8 mouse cellular contexts compared by ENCODE assay signal in the genomic region with DNA sequence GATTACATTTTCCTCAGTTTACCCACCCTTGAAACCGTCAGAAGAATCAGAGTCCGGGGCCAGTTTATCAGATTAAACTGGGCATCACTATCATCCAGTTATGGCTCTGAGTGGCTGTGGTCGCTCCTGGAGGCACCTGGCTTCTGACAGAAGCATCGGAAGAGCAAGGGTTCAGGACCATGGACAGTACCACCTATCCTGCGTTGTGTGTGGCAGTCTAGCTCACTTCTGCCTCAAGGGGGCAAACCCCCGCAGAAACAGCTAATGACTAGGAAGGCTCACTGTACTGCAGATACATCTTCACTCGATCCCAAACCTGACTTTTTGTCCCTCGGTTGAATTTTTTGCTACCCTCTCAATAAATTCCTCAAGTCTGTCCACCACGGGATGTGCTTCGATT.
A peak's percentile ranks its signal among the peaks of the same experiment; 100 is the strongest.
DNase-seq lines count a peak whose midpoint lies in the region; ATAC-seq lines count a peak whose summit lies in the region.

No protein-coding gene starts in this region.

- no peaks in the 10 kb centered on the region for H3K9me3 ChIP-seq in embryonic facial prominence, embryonic 14.5 days (ENCODE audit: control insufficient read depth, low read length)
- H3K9me3 ChIP-seq in neural tube, embryonic 13.5 days, result no peaks in the 10 kb centered on the region

- WGBS in embryonic facial prominence, embryonic 14.5 days, result 12% methylated on average over 10 of the region's 10 CpGs
- WGBS in neural tube, embryonic 13.5 days, result 17% methylated on average over 10 of the region's 10 CpGs

- no peak overlapping the region for H3K4me3 ChIP-seq in embryonic facial prominence, embryonic 14.5 days (ENCODE audit: low read depth, low read length)
- no peak overlapping the region for H3K4me3 ChIP-seq in neural tube, embryonic 13.5 days

- H3K27ac ChIP-seq in embryonic facial prominence, embryonic 14.5 days (replicated peaks; ENCODE audit: low read depth, low read length), result no peak overlapping the region
- peak overlapping the region; percentile 62; the same call in 1 of the 2 replicates for H3K27ac ChIP-seq in neural tube, embryonic 13.5 days (replicated peaks)

- H3K27me3 ChIP-seq in embryonic facial prominence, embryonic 14.5 days (replicated peaks; ENCODE audit: control insufficient read depth, insufficient read depth, low read length), result no peaks in the 10 kb centered on the region
- no peaks in the 10 kb centered on the region for H3K27me3 ChIP-seq in neural tube, embryonic 13.5 days

- no peaks in the 10 kb centered on the region for H3K4me1 ChIP-seq in embryonic facial prominence, embryonic 14.5 days (ENCODE audit: control insufficient read depth, insufficient read depth, low read length)
- H3K4me1 ChIP-seq in neural tube, embryonic 13.5 days (replicated peaks), result peaks cover 89% of the 10 kb centered on the region

- H3K36me3 ChIP-seq in embryonic facial prominence, embryonic 14.5 days (ENCODE audit: control insufficient read depth, insufficient read depth, low read length), result no peaks in the 10 kb centered on the region
- H3K36me3 ChIP-seq in neural tube, embryonic 13.5 days, result no peaks in the 10 kb centered on the region

- H3K9ac ChIP-seq in embryonic facial prominence, embryonic 14.5 days (ENCODE audit: low read depth, low read length), result no peak overlapping the region
- peak overlapping the region; percentile 54; the same call in 1 of the 2 replicates for H3K9ac ChIP-seq in neural tube, embryonic 13.5 days

- DNase-seq in kidney, postnatal 4 days, result peak; percentile 48 to 64
- DNase-seq in kidney, adult 8-10 months, result no peak
- peak; percentile 88 for DNase-seq in R1 (ENCODE audit: low read depth, low spot score)
- DNase-seq in embryonic facial prominence, embryonic 14.5 days (ENCODE audit: low spot score), result peak; percentile 89
- DNase-seq in layer of hippocampus, adult 11-12 months (ENCODE audit: low spot score), result no peak
- DNase-seq in layer of hippocampus, postnatal 10 days (ENCODE audit: low spot score in 2 of 2), result no peak
- no peak for DNase-seq in right cerebral cortex, postnatal 25 days

- H3K4me2 ChIP-seq in embryonic facial prominence, embryonic 14.5 days (ENCODE audit: low read depth, low read length), result no peak overlapping the region
- no peak overlapping the region for H3K4me2 ChIP-seq in neural tube, embryonic 13.5 days

- no peak for ATAC-seq in embryonic facial prominence, embryonic 14.5 days (ENCODE audit: low read depth)
- ATAC-seq in neural tube, embryonic 13.5 days (ENCODE audit: low read depth), result no peak

Comparison
In these comparisons a context has a peak if more than half of its experiments do, and no peak if none do; other contexts are left out.
1. DNase-seq: peak in kidney, postnatal 4 days (2 of 2), R1 (single experiment) and embryonic facial prominence, embryonic 14.5 days (single experiment); none in kidney, adult 8-10 months (0 of 2), layer of hippocampus, adult 11-12 months (single experiment), layer of hippocampus, postnatal 10 days (0 of 2) and right cerebral cortex, postnatal 25 days (single experiment).